Mouse (Mus musculus): ENCODE measurements around the gene Pak2.
"Not testable (repeated sequence)": the region's sequence is repeated elsewhere in the genome, so short reads cannot be mapped to it uniquely, and the experiment has no call there.

Gene Pak2

DNA sequence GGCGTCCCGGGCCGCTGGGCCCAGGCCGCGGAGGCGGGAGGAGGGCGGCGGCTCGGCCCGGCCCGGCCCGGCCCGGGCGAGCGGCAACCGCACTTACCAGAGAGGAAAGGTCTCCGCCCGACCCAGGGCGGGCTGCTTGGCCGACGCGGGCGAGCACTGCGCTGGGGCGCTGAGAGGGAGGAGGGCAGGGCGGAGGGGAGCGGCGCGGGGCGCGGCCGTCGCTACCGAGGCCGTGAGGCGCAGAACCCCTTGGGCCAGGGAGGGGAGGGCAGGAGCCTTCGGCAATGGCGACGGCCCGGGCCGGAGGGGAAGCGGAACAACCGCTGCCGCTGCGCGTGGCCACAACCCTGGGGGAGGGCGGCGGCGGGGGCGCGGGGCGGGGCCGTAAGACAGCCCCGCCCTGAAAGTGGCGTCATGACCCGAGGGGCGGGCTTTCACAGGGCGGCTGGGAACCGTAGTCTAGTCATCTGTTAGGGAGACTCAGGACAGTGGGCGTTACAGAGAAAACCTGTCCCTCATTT is at the start of gene Pak2:
Gene Pak2, minus strand, starts transcription at position 352 of the 521 bp plus-strand sequence.
- DNase-seq (ENCODE audit: low read depth, low spot score), result peak; percentile 60

DNA sequence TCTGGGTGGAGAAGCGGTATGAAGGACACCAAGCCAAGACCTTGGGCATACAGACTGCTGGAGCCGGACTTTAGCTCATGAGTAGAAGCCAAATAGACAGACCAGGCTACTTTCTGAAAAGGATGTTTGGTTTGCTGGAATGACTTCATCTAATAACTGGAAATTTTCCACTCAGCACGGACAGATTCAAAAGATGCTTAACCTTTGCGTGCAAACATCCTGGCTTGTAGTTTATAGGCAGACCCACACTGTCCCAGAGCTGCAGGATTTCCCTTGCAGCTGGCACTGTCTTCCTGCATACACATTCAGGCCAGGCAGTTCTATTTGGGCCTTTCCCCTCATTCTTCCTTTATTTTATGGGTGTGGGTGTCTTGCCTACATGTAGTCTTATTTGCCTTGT is 47.9 kb upstream of the Pak2 start:
- no peak for DNase-seq (ENCODE audit: low read depth, low spot score)

DNA sequence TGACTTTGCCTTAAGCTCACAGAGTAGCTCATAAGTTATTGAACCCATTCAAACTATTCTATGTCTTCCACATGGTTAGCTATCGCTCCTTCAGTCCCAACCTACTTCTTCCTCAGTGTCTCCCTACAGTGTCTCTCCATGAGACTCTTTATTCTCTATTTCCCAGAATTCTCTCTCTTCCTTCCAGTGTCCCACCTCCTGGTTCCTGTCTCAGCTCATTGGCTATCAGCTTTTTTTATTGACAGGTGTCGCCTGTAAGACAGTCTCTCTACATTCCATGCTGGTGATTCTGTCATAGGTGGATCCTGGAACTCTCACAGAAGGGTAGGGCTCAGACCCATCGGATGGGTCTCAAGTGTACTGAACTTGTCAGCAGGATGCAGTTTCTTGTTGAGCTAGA is 46.2 kb upstream of the Pak2 start:
- DNase-seq (ENCODE audit: low read depth, low spot score), result no peak

DNA sequence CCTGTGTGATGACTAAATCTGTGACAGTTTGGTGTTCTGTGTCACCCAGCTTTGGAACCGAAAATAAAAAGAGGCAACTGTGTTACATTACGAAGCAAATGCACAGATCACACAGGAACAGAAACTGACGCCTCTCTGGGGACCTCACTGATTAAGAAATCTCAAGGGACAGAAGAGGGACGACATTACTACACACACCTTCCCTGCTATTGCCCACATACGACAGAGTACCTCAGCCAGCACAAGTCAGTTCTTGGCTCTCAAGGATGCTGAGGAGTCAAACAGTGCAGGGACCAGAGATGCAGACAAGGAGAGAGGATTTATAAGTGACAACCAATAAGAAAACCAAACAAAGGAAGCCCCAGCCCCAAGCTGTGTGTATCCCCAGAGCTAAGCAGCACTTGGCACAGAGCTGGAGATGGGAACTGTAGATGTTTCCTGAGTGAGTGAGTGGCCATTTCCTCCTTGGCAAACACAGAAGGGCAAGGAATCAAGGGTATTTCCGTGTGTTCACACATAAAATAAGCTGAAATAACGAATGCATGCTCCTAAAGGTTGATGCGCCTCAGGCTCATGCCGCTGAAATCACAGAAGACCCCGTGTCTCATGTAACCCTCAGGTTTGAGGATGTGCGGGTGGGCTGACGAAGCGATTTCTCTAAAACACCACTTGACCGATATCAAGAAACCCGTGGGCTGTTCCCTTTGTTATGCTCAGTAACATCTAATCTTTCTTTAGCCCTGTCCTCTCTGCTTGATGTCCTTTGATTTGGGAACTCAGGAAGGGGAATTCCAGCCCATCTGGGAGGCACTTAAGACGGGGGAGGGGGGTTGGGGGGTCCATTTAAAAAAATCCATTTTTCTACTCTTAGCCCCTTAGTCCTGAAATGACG is 45.5 kb upstream of the Pak2 start:
- DNase-seq (ENCODE audit: low read depth, low spot score), result no peak

DNA sequence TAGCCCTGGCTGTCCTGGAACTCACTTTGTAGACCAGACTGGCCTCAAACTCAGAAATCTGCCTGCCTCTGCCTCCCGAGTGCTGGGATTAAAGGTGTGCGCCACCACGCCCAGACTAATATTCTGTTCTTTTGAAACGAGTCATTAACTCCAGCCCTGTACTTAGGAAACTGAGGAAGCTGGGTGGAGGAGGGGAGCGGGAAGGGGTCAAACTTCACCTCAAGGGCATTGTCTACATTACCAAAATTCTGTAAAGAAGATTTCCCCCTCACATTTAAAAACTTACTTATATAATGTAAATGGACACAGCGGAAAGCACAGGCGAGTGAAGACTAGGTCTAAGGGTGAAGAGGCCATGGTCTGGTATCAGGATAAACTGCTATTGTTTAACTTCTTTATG is 44.9 kb upstream of the Pak2 start:
- DNase-seq (ENCODE audit: low read depth, low spot score), result no peak

DNA sequence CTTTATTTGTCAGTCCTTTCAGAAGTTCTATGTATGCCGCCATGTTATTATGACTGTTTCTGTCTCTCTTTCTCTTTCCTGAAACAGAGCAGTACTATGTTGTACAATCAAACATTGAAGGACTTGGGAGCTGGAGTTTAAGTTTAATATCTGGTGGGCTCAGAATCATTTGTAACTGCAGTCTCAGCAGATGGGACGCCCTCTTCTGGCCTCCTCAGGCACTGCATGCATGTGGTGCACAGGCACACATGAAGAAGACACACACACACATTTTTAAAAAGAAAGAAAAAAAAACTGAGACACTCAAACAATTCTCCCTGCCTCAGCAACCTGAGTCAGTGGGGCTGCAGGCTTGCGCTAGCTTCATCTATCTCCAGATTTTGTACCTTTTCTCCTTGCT is 41.3 kb upstream of the Pak2 start:
- DNase-seq (ENCODE audit: low read depth, low spot score), result no peak

DNA sequence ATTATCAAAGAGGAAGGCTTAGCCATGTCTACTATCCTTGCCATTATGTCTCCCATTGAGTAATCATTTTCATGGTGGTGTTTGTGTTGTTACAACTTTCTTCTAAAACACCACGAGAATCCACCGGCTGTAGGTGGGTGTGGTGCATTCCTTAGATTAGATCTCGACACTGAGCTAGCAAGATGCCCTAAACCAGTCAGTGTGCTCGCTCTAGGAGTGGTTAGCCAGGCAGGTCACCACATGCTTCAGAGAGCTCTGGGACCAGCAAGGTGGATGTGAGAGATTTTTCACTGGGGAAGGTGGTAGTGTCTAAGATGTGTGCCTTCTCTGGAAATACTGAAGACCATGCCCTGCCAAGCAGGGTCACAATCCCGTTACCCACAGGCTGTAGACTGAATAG is 37.0 kb upstream of the Pak2 start:
- no peak for DNase-seq (ENCODE audit: low read depth, low spot score)

DNA sequence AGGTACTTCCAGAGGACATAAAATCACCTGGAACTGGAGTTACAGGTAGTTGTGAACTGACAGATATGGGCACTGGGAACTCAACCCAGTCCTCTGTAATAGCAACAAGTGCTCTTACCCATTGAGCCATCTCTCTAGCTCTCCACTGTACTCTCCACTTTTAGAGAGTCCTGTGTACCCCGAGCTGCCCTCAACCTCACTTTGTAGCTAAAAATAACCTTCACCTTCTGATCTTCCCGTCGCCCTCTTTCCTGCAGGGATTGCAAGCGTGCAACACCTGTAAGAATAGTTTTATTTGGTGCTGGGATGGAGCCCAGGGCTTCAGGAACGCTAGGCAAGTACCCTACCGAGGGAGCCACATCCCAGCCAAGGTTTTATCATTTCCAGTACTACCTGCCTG is 36.6 kb upstream of the Pak2 start:
- no peak for DNase-seq (ENCODE audit: low read depth, low spot score)

DNA sequence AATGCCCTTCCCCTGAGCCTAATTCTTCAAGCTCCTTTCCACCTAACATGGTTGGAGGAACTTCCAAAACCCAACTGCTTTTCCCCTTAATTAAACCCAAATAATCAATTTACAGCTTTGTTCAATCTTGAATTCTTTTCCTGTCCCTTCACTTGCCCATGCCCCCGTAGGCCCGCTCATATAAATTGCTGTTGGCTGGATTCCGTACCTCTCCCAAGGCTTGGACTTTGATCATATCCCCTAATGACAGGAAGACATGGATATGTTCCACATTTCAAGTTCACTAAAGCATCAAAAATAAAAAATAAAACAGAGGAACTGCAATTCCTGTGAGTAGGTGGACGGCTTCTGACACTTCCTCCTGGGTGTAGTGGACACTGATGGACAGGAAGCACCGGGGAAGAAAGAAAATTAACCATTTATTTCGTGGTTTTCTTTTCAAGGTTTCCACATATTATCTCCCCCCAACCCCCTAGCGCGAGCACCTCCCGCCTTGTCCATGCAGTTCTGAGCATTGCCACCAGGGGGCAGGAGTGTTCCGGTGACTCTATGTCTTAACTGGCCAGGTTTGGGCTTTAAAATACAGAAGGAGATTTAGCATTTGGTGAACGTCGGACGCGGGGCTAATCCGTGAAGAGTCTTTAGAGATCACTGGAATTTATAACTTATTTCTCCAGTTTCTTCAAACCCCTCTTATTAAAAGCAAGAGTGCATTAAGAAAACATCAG is 36.0 kb upstream of the Pak2 start:
- no peak for DNase-seq (ENCODE audit: low read depth, low spot score)

DNA sequence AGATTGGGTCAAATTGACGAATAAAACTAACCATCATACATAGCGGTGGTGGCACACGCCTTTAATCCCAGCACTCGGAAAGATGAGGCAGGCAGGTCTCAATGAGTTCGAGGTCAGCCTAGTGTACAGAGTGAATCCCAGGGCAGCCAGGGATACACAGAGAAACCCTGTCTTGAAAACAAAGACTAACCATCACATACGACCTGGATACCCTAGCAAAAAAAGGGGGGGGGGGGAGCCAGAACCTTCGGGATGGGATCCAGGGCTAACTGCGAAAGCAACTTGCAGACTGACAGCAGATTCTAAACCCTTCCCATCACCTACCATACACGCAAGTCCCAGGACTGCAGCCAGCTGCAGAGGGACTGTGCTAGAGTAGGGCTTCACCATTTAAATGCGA is 35.3 kb upstream of the Pak2 start:
- DNase-seq (ENCODE audit: low read depth, low spot score), result no peak

DNA sequence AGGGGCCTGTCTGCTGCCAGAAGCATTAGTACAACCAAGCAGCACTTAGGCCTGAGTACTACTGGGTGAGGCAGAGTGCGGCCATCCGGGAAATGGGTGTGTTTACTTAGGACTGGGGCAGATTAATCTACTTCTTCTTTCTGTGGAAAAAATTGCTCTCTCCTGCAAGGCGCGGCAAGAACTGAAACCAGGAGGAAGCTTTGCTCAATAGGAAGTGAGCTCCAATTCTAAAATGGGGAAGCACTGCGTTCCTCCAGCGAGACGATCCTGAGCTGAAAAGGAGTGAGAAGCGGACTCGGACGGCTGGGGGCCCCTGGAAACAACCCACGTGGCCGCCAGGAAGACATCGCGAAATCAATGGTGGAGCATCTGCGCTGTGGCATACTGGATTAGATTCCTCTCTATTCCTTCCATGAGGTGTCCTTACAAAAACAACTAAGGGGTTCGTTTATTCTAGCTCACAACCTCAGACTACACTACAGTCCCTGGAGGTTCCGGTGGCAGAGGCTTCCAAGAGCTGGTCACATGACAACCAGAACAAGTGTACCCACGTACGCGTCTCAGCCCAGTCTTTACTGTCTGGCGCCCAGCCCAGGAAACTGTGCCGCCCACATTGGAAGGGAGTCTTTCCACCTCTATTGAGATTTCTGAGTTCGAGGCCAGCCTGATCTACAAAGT is 34.5 kb upstream of the Pak2 start:
- DNase-seq (ENCODE audit: low read depth, low spot score), result peak; percentile 43

DNA sequence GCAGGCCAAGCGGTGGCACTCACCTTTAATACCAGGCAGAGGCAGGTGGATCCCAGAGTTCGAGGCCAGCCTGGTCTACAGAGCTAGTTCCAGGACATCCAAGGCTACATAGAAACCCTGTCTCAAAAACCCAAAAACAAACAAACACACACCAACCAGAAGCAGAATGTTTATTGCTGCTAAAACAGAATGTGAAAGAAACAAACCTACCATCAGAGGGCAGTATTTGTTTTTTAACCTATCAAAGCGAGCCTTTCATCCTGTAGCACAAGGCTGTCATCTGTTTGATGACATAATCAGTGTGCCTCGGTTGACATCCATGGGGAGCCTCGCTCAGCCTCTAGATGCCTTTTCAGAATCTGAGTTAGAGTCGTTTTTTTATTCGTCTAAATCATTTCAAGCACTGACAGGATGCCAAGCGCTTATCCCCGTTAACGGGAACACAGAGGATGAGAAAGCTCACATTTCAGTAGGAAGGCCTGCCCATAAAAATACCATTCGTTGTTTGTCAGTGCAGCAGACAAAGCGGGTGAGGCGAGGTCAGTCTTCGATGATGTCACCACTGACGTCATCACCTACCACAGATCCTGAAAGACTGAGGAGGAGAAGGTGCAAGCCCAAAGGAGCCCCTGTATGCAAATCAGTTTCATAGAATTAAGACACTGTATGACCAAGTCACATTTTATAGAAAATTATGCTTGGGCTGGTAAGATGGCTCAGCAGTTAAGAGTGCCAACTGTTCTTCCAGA is 32.0 kb upstream of the Pak2 start:
- peak; percentile 28 for DNase-seq (ENCODE audit: low read depth, low spot score)

DNA sequence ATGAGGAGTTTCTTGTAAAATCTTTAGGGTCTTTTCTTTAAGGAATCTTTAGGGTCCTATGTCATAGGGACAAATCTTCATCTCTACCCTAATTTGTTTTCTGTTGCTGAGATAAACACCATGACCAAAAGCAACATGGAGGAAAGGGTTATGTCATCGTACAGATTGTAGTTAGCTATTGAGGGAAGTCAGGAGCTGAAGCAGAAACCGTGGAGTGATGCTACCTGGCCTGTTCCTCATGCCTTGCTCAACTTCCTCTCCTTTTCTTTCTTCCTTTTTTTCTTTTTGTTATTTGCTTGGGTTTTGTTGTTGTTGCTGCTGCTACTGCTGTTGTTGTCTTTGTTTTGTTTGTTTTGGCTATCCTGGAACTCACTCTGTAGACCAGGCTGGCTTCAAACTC is 29.4 kb upstream of the Pak2 start:
- no peak for DNase-seq (ENCODE audit: low read depth, low spot score)

DNA sequence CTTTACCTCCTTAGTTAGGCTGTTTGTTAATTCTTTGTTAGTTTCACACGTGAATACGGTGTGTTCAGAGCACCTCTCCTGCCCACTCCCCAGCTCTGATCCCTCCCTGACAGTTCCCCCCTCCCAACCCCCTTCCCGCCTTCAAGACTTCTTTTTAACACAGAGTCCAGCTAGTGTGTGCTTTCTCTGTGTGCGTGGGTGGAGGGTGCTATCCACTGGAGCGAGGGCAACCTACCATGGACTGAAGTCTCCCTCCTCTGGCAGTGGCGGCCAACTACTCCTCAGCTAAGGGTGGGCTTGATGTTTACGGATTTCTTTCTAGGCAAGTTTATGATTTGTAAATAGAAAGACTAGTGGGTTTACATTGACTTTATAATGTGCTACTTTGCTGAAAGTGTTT is 29.0 kb upstream of the Pak2 start:
- no peak for DNase-seq (ENCODE audit: low read depth, low spot score)

DNA sequence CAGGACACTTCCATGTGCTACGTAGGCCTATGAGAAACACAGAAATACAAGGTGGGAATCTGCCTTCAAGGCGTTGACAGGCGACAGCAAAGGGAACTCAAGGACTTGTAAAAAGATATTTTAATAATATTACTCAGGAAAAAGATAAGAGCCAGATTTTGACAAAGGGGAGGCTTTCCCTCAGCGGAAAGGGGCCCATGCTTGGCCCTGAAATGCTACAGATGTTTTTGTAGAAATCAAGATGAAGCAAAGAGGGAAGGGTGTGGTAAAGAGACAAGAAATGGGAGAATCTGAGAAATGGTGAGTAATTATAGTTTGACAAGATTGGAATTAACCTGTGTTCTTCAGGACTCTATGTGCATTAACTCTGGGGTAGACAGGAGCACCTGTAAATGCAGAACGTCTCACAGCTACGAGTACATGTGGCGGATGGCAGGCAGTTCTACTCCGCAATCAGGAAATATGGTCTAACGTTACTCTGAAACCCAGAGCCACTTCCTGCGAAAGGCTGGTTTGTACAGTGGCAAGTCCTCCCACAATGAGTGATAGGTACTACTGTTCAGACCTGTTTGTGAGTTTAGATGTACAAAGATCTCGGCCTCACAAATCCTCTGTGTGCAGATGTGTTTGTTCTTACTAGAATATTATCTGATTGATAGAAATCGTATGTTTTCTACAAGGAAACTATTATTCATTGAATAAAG is 28.4 kb upstream of the Pak2 start:
- DNase-seq (ENCODE audit: low read depth, low spot score), result no peak

DNA sequence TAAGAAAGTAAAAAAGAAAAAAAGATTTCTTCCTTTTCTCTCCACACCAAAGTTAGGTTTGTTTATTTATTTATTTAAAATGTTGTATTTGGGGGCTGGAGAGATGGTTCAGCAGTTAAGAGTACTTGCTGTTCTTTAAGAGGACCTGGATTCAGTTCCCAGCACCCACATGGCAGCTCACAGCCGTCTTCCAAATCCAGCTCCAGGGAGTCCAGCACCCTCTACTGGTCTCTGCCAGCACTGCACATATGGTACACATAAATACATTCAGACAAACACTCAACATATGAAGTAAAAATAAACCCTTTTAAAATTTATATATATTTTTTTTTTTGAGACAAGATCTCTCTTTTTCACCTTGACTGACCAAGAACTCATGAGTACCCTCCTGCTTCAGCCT is 26.6 kb upstream of the Pak2 start:
- DNase-seq (ENCODE audit: low read depth, low spot score), result no peak

DNA sequence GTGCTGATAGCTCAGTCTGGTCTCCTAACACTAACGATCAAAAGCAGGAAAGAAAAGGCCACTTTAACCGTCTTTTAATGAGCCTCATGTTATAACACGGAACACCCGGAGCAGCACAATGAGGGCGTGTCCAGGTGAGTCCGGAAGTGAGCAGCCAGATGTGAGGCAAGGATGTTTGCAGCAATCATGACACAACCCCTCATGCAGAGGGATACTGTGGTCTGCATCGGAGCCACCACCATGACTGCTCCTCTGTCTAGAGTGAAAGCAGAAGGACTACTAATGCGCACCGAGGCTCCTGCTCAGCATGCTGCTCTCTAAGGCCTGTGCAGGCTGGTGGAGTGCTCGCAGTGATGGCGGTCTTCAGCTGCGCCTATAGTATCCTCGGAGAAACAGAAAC is 23.2 kb upstream of the Pak2 start:
- no peak for DNase-seq (ENCODE audit: low read depth, low spot score)

DNA sequence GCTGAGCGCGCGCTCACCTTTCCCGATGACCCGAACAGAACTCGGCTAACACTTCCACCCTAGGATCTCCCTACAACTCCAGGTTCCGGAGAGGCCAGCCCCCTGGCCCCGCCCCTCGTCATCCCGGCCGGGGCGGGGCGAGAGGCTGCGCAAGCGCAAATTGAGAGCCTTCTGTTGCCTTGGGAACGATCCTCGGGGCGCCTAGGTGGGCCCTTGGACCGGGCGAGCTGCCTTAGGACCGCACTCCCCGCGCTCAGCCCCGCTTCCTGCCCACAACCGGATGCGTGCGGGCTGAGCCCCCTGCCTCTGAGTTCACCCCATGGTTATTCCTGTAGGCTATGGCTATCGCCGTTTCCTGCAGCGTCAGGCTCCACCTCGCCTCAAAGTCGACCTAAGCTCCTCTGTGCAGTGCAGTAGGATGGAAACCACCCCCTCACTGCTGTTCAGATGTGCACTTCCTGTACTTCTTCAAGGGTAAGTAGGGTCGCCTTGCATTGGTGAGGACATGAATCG is 20.6 kb upstream of the Pak2 start, which contains the start of the genes Pigx and Cep19:
Gene Pigx, minus strand, starts transcription at position 103 of the 513 bp plus-strand sequence.
Gene Cep19, plus strand, starts transcription at position 163 of the 513 bp plus-strand sequence.
- peak; percentile 73 for DNase-seq (ENCODE audit: low read depth, low spot score)

DNA sequence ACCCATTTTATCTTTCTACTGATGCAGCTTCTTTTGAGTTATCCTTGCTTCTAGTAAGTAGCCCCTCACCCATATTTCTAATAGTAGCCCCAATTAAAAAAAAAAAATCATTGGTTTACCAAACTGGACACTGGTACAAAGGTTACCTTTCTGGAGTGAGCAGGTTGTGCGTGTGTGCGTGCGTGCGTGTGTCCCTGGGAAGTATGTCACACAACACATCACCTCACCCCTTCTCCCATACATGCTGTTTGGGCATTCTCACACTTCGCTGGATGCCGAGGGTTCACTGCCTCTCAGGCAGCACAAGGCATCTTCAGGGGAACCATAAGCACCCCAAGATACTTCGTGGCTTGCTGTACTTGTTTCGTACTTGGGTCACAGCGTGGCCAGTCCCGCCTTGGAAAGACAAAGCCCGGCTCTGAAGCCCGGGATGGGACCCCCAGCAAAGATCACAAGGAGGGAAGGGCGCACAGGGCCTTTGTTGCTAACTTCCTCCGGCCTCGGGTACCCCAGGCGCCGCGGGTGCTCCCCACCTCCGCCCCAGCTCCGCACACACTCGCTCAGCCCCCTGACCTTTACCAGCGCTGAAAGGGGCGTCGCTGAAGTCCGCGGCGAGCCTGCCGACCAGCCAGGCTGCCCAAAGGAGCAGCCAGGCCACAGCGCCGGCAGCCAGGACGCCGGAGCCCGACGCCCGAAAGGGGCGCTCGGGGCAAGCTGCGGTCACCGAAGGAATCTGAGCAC is 19.9 kb upstream of the Pak2 start:
- DNase-seq (ENCODE audit: low read depth, low spot score), result no peak

DNA sequence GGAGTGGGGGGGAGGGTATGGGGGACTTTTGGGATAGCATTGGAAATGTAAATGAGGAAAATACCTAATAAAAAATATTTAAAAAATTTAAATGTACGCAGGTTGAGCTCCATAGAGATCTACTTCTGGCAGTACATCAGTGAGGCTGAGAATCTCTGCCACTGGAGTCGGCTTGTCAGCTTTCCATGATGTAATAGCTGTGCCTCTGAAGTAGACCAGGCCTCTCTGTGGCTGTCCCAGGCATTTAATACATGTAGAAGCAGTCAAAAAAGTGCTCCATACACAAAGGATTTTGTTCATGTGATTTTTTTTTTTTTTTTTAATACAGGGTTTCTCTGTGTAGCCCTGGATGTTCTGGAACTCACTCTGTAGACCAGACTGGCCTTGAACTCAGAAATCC is 18.6 kb upstream of the Pak2 start:
- DNase-seq (ENCODE audit: low read depth, low spot score), result not testable (repeated sequence)
